Mouse (Mus musculus) heart, embryonic 13.5 days (tissue): ENCODE data around the gene Olfr312. TPM values are rescaled to one million over a fixed set of nuclear protein-coding genes. Genes with fewer than 3 reads are reported as not detected.
A peak's percentile ranks its signal among the peaks of the same experiment; 100 is the strongest.
"Not testable (repeated sequence)": the region's sequence is repeated elsewhere in the genome, so short reads cannot be mapped to it uniquely, and the experiment has no call there.

Experiments used
- ATAC-seq: fragments of 200-750 bp; cut with Nextera tagmentation; 2 replicates; pipeline ENCODE4 v1.8.0; 2017; ENCODE audit warnings: moderate TSS enrichment; ENCODE audit not compliant: insufficient number of reproducible peaks, low FRiP score, low TSS enrichment; ENCODE audit errors: extremely low read depth
- H3K27ac ChIP-seq: fragments of 300-500 bp; sonication (generic); replicated peaks from 2 replicates; pipeline ENCODE4 v1.5.1; 2015; ENCODE audit warnings: moderate library complexity, mild to moderate bottlenecking, inconsistent platforms
- H3K27me3 ChIP-seq: fragments of 300-500 bp; sonication (generic); replicated peaks from 2 replicates; pipeline ENCODE4 v1.6.1; 2015; ENCODE audit warnings: mild to moderate bottlenecking, inconsistent platforms
- H3K36me3 ChIP-seq: fragments of 300-500 bp; sonication (generic); 2 replicates; pipeline ENCODE4 v1.6.1; 2015; ENCODE audit warnings: mild to moderate bottlenecking, inconsistent platforms
- H3K4me1 ChIP-seq: fragments of 300-500 bp; sonication (generic); 2 replicates; pipeline ENCODE4 v1.6.1; 2015; ENCODE audit warnings: inconsistent platforms
- H3K4me2 ChIP-seq: fragments of 300-500 bp; sonication (generic); 2 replicates; pipeline ENCODE4 v1.6.1; 2015; ENCODE audit warnings: inconsistent platforms, mild to moderate bottlenecking, moderate library complexity
- H3K4me3 ChIP-seq: fragments of 300-500 bp; sonication (generic); 2 replicates; pipeline ENCODE4 v1.5.1; 2015; ENCODE audit warnings: moderate library complexity, mild to moderate bottlenecking, inconsistent platforms
- H3K9ac ChIP-seq: fragments of 300-500 bp; sonication (generic); 2 replicates; pipeline ENCODE4 v1.6.1; 2015; ENCODE audit warnings: inconsistent platforms, mild to moderate bottlenecking, moderate library complexity
- H3K9me3 ChIP-seq: fragments of 300-500 bp; sonication (generic); 2 replicates; pipeline ENCODE4 v1.6.1; 2016; ENCODE audit warnings: inconsistent platforms
- WGBS: fragments of 180-500 bp; shearing (Covaris S2); methylation state at CpG from one replicate; pipeline ENCODE4 v1.1.7; 2015; ENCODE audit warnings: mixed read lengths; 5-methylcytosine and 5-hydroxymethylcytosine counted together
- polyA plus RNA-seq: library from polyadenylated mRNA; unstranded; fragments of >200 nt; fragmentation: Nextera tagmentation; extraction: Ambion mirVana; gene quantifications from 2 replicates; pipeline ENCODE4 v1.2.1, GENCODE M21; 2015

The Olfr312 gene
- polyA plus RNA-seq, 1 experiment from 2014 or later, result 0.11 TPM

DNA sequence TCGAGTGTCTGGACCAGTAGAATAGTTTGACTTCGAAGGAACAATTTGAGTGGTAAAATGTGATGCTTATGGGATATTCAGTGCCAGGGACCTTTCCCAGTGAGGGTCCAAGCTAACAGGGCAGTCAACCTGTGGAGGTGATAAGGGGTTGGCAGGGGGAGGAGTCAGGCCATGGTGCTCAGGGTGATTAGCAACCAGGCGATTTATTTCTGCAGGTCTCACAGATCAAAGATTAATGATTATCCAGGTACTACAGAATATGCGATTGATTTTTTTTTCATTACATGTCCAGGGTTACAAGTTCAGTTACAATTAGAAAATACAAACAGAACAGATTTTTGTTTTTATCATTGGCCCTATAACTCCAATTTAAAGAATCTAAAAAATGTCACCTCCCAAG lies 25.2 kb upstream of the Olfr312 start:
- 65% methylated on average over 4 of the region's 4 CpGs for WGBS
- Histone ChIP-seq H3K4me3 (no peak overlapping the region), H3K4me2 (no peak overlapping the region), H3K27me3 (no peaks in the 10 kb centered on the region), H3K9ac (no peak overlapping the region), H3K4me1 (peaks cover 7% of the 10 kb centered on the region), H3K27ac (no peak overlapping the region), H3K36me3 (no peaks in the 10 kb centered on the region), H3K9me3 (no peaks in the 10 kb centered on the region)
- no peak for ATAC-seq

DNA sequence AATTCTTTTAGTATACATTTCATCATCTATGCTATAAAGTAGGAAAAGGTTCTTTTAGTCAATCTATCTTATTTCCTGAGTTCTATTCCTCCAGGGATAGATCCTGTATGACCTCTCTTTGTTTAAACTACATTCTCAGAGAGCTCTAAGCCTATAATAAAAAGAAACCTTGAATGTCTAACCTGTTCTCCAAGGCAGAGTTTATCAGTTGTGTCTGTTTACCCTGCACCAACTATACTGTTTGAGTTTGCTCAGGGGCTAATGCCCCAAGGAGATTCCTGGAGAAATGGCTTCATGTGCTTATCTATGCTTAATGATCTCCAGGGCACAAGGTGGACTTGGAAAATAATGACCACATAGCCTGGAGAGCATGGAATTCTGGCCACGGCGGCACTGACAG lies 24.6 kb upstream of the Olfr312 start:
- no peak overlapping the region for H3K27ac ChIP-seq
- H3K9ac ChIP-seq, result no peak overlapping the region
- no peak overlapping the region for H3K4me2 ChIP-seq
- 56% methylated on average over 2 of the region's 2 CpGs for WGBS
- H3K4me1 ChIP-seq, result peaks cover 7% of the 10 kb centered on the region
- H3K9me3 ChIP-seq, result no peaks in the 10 kb centered on the region
- no peaks in the 10 kb centered on the region for H3K36me3 ChIP-seq
- H3K4me3 ChIP-seq, result no peak overlapping the region
- no peaks in the 10 kb centered on the region for H3K27me3 ChIP-seq
- ATAC-seq, result no peak

DNA sequence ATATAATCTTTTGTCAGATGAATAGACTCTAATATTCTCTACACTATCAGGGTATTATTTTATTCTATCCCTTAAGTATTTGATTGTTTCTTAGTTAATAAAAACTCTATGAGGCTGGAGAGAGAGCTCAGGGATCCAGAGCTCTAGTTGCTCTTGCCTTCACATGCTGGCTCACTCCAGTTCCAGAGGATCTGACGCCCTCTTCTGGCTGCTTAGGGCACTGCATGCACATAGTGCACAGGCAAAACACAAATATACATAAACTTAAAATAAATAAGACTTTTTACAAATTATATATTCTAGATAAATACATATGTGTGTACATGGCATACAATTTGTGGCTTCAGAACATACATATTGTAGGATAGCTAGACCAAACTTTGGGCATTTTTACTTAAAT lies 17.0 kb upstream of the Olfr312 start:
- no peak overlapping the region for H3K9ac ChIP-seq
- H3K4me3 ChIP-seq, result no peak overlapping the region
- no peaks in the 10 kb centered on the region for H3K27me3 ChIP-seq
- no peaks in the 10 kb centered on the region for H3K4me1 ChIP-seq
- H3K36me3 ChIP-seq, result no peaks in the 10 kb centered on the region
- no peaks in the 10 kb centered on the region for H3K9me3 ChIP-seq
- WGBS, result 0% methylated on average over 1 of the region's 1 CpGs
- no peak for ATAC-seq
- no peak overlapping the region for H3K27ac ChIP-seq
- no peak overlapping the region for H3K4me2 ChIP-seq

DNA sequence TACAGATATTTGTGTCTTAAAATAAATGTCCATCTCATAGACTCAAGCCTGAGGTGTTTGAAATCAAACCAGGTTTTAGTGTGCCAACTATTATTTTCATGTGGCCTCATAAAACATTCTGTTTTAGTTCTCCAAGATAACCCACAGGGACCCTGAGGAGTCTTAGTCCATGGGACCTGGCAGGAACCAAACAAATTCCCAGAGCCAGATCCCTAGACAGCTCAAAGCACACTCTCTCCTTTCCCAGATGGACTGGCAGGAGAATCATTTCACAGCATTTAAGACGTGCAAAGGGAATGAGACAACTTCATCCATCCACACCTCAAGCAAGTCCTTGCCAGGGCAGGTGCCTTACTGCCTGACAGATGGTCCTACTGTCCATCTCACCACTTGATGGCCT lies 14.3 kb upstream of the Olfr312 start, which contains the start of gene Olfr313:
Olfr313 (plus strand) TSS at position 301 of the 400 bp plus-strand sequence.
- ATAC-seq, H3K27me3 ChIP-seq, H3K4me1 ChIP-seq, H3K9me3 ChIP-seq, H3K9ac ChIP-seq, H3K36me3 ChIP-seq, H3K4me3 ChIP-seq, H3K27ac ChIP-seq, H3K4me2 ChIP-seq: not testable (repeated sequence)
- 59% methylated on average over 1 of the region's 1 CpGs for WGBS

DNA sequence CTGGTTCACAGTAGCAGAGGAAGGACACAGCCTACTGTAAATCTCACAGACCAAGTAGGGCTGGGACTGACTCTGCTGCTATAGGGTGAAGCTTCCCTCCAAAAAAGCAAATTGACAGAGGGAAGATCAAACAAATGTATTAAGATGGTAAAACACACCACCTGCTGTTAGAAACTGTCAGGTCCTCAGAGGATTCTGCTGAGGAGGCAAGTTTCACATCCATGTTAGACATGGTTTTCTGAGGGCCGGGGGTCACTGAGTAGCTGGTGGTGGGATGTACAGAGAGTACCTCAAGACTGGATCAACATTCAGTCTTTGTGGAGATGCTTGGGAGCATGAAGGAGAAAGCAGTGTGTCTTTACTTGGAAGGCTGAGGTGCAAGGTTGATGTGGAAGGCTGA lies 13.4 kb upstream of the Olfr312 start:
- H3K4me1 ChIP-seq, result no peaks in the 10 kb centered on the region
- H3K9me3 ChIP-seq, result no peaks in the 10 kb centered on the region
- H3K27ac ChIP-seq, result no peak overlapping the region
- H3K4me2 ChIP-seq, result no peak overlapping the region
- ATAC-seq, result no peak
- H3K9ac ChIP-seq, result no peak overlapping the region
- H3K27me3 ChIP-seq, result no peaks in the 10 kb centered on the region
- H3K36me3 ChIP-seq, result no peaks in the 10 kb centered on the region
- WGBS, result 68% methylated on average over 1 of the region's 1 CpGs
- H3K4me3 ChIP-seq, result no peak overlapping the region

DNA sequence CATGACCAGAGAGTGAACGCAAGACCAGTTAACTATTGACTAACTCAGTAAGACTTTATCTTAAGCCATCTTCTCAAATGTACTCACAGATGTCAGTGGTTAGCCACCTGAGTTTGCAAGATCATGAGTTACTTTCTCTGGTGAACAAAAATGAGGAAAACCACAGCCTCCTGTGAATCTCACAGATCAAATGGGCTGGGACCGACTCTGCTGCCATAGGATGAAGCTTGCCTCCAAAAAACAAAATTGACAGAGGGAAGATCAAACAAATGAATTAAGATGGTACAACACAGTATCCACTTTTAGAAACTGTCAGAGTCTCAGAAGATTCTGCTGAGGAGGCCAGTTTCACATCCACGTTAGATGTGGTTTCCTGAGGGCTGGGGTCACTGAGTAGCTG lies 727 bp downstream of the Olfr312 start:
- no peak overlapping the region for H3K9ac ChIP-seq
- no peaks in the 10 kb centered on the region for H3K27me3 ChIP-seq
- H3K27ac ChIP-seq, result no peak overlapping the region
- no peak overlapping the region for H3K4me2 ChIP-seq
- 66% methylated on average over 3 of the region's 3 CpGs for WGBS
- no peak for ATAC-seq
- no peaks in the 10 kb centered on the region for H3K4me1 ChIP-seq
- H3K9me3 ChIP-seq, result no peaks in the 10 kb centered on the region
- no peaks in the 10 kb centered on the region for H3K36me3 ChIP-seq
- H3K4me3 ChIP-seq, result no peak overlapping the region

DNA sequence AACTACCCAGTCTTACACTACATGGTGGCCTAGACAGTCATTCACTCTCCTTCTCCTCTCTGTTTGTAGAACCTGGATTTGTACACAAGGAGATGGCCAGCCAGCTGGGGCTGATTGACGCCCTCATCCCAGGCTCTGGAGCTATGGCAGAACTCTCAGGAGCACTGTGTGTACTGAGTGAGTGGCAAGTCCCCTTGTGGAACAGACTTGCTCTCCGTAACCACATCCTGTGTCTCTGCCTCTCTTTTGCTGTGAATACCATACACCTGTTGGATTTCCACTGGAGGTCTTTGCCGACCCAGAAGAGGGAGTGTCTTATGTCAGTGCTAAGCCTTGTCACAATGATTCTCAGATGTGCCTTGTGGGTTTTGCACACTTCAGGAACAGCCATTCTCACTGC lies 3.5 kb downstream of the Olfr312 start:
- H3K4me3 ChIP-seq, ATAC-seq, H3K9ac ChIP-seq, H3K9me3 ChIP-seq, H3K27me3 ChIP-seq, H3K4me1 ChIP-seq, H3K36me3 ChIP-seq, H3K27ac ChIP-seq, H3K4me2 ChIP-seq: not testable (repeated sequence)
- WGBS, result 74% methylated on average over 3 of the region's 3 CpGs

DNA sequence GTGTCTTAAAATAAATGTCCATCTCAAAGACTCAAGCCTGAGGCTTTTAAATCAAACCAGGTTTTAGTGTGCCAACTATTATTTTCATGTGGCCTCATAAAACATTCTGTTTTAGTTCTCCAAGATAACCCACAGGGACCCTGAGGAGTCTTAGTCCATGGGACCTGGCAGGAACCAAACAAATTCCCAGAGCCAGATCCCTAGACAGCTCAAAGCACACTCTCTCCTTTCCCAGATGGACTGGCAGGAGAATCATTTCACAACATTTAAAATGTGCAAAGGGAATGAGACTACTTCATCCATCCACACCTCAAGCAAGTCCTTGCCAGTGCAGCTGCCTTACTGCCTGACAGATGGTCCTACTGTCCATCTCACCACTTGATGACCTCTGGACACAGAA lies 9.9 kb downstream of the Olfr312 start, which contains the start of gene Olfr311:
Olfr311 (plus strand) TSS at position 301 of the 400 bp plus-strand sequence.
- H3K4me1 ChIP-seq, ATAC-seq, H3K27ac ChIP-seq, H3K9ac ChIP-seq, H3K36me3 ChIP-seq, H3K27me3 ChIP-seq, H3K9me3 ChIP-seq, H3K4me3 ChIP-seq, H3K4me2 ChIP-seq: not testable (repeated sequence)

DNA sequence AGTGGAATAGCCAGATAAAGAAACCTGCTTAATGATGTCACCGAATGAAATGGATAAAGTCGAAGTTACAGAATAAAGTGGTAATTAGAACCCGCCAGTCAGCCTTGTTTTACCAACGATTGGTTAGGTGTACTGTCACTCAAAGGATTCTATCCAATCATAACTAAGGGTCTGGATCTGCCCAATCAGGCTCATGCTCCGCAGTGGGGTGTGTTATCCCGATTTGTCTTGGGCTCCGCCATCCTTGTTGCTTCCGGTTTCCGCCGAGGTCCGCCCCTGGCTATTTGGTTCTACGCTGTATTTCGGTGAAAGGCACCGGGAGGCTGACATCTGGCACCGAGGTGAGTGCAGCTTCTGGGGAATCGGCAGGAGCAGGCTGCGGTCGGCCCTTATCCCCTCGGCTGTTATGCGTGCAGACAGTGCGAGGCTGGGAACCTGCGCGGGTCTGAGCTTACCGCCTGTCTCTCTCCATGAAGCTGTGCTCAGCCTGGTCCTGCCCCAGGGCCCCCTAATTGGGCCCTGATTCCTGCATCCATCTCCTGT lies 18.0 kb downstream of the Olfr312 start, which contains the start of gene Gm12258:
Gm12258 (plus strand) TSS at position 240 of the 543 bp plus-strand sequence.
- H3K9ac ChIP-seq, result peak within 1 kb of the TSS; percentile 95
- peak within 1 kb of the TSS; percentile 89 for H3K4me3 ChIP-seq
- WGBS, result under 1% methylated on average over 24 of the region's 24 CpGs
- peak; percentile 97 for ATAC-seq
- H3K27me3 ChIP-seq, result no peaks in the 10 kb centered on the region
- H3K9me3 ChIP-seq, result no peaks in the 10 kb centered on the region
- peaks cover 7% of the 10 kb centered on the region for H3K4me1 ChIP-seq
- H3K36me3 ChIP-seq, result peaks cover 26% of the 10 kb centered on the region
- H3K27ac ChIP-seq, result peak within 1 kb of the TSS; percentile 65
- H3K4me2 ChIP-seq, result peak within 1 kb of the TSS; percentile 79

DNA sequence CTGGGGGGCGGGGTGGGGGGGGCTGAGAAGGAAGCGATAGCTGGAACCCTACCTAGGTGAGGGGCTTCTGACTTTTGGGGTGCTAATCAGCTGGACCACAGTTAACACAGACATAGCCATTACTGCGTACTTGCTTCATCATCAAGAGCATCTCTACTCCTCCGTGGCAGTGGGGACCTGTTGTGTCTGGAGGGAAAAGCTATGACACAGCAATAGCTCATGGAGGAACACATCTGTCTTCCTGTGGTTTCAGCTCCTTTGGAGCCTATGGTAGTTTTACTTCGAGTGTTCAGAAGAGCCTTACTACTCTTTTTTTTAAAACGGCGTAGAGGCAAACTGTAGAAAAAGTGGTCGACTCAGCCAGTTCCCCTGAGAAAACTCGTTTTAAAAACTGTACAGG lies 18.6 kb downstream of the Olfr312 start:
- no peak for ATAC-seq

DNA sequence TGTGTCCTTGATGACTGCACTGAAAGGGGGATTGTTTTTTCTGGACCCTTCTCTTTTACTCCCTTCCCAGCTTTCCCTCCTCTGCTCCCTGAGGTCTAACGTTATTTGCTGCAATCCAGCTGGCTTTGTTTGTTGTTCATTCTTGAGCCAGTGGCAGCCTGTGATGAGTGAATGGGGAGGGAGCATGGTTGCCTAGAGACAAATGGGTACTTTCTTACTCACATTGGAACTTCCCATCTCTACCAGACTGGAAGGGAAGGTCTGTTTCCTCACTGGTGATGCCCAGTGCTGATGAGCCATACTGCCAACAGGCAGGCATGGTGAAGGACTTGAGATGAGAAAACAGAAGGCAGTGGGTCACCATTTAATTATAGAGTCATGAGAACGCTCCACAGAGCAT lies 20.7 kb downstream of the Olfr312 start:
- ATAC-seq, result no peak
- no peaks in the 10 kb centered on the region for H3K27me3 ChIP-seq
- H3K9me3 ChIP-seq, result no peaks in the 10 kb centered on the region
- H3K4me2 ChIP-seq, result no peak overlapping the region
- peaks cover 39% of the 10 kb centered on the region for H3K36me3 ChIP-seq
- no peak overlapping the region for H3K27ac ChIP-seq
- 52% methylated on average over 2 of the region's 2 CpGs for WGBS
- no peak overlapping the region for H3K9ac ChIP-seq
- no peak overlapping the region for H3K4me3 ChIP-seq
- H3K4me1 ChIP-seq, result peaks cover 7% of the 10 kb centered on the region

More for the DNA sequence above, 18.6 kb downstream of the Olfr312 start:
- WGBS, result 41% methylated on average over 9 of the region's 9 CpGs
- H3K27me3 ChIP-seq, result no peaks in the 10 kb centered on the region
- peak overlapping the region; percentile 95 for H3K9ac ChIP-seq
- peaks cover 31% of the 10 kb centered on the region for H3K36me3 ChIP-seq
- peaks cover 7% of the 10 kb centered on the region for H3K4me1 ChIP-seq
- no peaks in the 10 kb centered on the region for H3K9me3 ChIP-seq
- H3K27ac ChIP-seq, result no peak overlapping the region
- peak overlapping the region; percentile 79 for H3K4me2 ChIP-seq
- peak overlapping the region; percentile 89 for H3K4me3 ChIP-seq

DNA sequence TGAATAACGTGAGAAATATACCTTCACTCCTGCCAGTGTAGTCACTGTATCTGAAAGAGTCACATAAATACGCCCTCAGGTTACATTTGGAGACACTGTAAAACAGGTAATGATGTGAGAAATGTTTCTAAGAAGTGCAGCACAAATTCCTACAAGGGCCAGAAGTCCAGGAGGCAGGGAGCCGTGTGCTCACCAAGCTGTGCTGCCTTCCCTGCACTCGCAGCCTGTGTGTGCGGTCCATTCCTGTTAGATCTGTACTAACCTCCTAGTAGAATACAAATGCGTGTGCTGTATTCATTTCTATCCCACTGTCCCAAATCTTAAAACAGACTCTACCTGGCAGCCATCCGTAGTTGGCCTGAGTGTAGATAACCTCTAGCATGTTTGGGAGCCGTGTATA lies 31.7 kb downstream of the Olfr312 start:
- WGBS, result 88% methylated on average over 8 of the region's 8 CpGs
- ATAC-seq, result no peak

More for the DNA sequence above, 31.7 kb downstream of the Olfr312 start:
- Histone ChIP-seq H3K9me3 (peaks cover 43% of the 10 kb centered on the region), H3K4me3 (no peak overlapping the region), H3K9ac (no peak overlapping the region), H3K27ac (no peak overlapping the region), H3K36me3 (peaks cover 59% of the 10 kb centered on the region), H3K4me1 (no peaks in the 10 kb centered on the region), H3K27me3 (no peaks in the 10 kb centered on the region), H3K4me2 (no peak overlapping the region)
